Mouse (Mus musculus) kidney, postnatal 25 days (tissue): ENCODE data around the gene Tmem174.

Experiments used
- DNase-seq, 2 experiments: peaks; one replicate each; pipeline ENCODE4 v3.0.0; 2021; ENCODE audit warnings: mixed read lengths in 2 of 2

The Tmem174 gene

GRCm38 (mm10) chr13:98637145-98637544, at the start of gene Tmem174:
Tmem174 (minus strand) TSS chr13:98637410.
- DNase-seq = peak; percentile 68 to 79

- DNase-seq = peak in 1 of 2 experiments; percentile 47
Measured at GRCm38 (mm10) chr13:98684144-98684900, 47.1 kb upstream of the Tmem174 start.

- DNase-seq = no peak
Measured at GRCm38 (mm10) chr13:98683412-98683811, 46.2 kb upstream of the Tmem174 start.

GRCm38 (mm10) chr13:98680470-98681060, 43.4 kb upstream of the Tmem174 start:
- peak in 1 of 2 experiments; percentile 24 for DNase-seq

- peak in 1 of 2 experiments; percentile 37 for DNase-seq
Measured at GRCm38 (mm10) chr13:98679631-98680041, 42.4 kb upstream of the Tmem174 start.

- peak in 1 of 2 experiments; percentile 29 for DNase-seq
Measured at GRCm38 (mm10) chr13:98679230-98679629, 42.0 kb upstream of the Tmem174 start.

- peak in 1 of 2 experiments; percentile 52 for DNase-seq
Measured at GRCm38 (mm10) chr13:98673922-98674321, 36.7 kb upstream of the Tmem174 start.

DNA sequence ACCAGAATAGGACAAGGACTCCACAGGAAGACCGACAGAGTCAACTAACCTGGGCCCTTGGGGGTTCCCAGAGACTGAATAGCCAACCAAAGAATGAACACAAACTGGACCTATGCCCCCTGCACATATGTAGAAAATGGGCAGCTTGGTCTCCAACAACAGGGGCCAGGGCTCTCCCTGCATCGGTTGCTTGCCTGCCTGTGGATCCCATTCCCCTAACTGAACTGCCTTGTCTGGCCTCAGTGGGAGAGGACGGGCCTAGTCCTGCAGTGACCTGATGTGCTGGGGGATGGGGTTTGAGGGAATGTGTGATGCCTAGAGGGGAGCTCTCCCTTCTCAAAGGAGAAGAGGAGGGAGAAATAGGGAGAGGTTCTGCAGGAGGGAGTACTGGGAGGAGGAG, 32.1 kb upstream of the Tmem174 start:
- no peak for DNase-seq

GRCm38 (mm10) chr13:98667316-98667715, 30.1 kb upstream of the Tmem174 start:
- peak; percentile 54 to 77 for DNase-seq

DNA sequence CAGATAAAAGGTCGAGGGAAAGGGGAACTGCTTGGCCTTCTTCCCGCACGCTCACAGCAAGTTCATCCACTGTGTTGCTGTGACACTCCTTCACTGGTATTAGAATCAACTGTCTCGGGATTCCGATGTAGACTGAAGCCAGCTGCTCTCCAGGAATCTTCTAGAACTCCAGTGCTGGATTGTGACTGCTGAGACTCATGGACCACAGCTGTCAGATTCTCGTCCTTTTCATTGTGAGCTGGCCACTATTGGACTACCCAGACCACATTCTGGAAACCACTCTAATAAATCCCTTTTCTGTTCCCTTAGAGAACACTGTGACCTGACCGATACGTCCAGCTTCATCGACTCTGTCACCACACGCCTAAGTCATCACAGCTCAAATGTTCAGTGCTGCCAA, 28.0 kb upstream of the Tmem174 start:
- DNase-seq = no peak

DNA sequence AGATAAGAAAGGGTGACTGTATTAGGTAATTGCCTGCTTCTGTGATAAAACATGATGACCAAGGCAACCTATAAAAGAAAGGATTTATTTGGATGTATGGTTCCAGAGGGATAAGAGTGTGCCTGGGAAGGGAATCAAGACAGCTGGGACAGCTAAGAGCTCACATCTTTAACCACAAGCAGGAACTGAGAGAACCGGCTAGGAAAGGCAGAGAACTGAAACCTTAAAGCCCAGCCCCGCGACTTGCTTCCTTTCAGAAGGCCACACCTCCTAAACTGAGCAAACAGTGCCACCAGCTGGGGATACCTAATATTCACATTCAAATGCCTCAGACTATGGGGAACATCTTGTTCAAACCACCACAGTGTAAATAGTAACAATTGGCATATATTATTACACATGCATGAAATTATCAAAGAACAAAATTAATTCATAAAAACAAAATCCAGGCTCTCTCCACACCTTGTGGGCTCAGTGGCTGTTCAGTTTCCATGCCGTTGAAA, 25.0 kb upstream of the Tmem174 start:
- DNase-seq = no peak

GRCm38 (mm10) chr13:98656034-98656471, 18.8 kb upstream of the Tmem174 start:
- DNase-seq = peak; percentile 48 to 75

GRCm38 (mm10) chr13:98655346-98655745, 18.1 kb upstream of the Tmem174 start:
- no peak for DNase-seq

GRCm38 (mm10) chr13:98654129-98654939, 17.1 kb upstream of the Tmem174 start:
- DNase-seq = peak in 1 of 2 experiments; percentile 42

GRCm38 (mm10) chr13:98652194-98652593, 15.0 kb upstream of the Tmem174 start:
- no peak for DNase-seq

DNA sequence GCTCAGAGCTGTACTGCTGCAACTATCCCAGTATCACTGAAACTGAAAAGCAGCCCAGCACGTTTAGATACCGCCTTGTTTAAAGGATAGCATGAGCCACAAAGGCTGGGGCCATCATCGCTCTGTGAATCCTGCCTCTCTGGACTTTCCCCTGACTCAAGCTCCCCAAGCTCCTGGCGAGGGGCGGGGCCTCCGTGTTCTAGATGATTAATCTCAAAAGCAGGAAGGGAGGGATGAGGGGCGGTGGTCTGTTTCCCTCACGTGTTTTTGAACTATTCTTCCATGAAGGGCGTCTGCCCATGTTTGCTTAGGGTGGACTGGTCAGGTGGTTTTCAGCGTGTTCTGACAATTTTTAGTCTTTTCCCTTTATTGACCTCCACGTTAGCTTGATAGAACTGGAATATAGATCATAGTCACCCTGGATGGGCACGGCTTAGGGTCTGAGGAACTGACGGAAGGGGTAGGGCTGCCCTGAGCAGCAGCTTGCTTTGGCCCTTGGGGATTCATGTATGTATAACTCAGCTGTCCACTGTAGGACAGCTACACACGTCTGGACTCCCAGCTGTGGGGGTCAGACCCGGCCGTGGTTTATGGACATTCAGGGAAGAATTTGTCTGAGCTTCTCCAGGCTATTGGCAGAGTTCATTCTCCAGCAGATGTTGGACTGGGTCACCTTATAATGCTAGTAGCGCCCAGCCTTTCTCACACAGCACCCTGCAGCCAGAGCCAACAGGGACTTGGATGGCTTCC, 14.2 kb upstream of the Tmem174 start:
- DNase-seq = peak; percentile 69 to 82

DNA sequence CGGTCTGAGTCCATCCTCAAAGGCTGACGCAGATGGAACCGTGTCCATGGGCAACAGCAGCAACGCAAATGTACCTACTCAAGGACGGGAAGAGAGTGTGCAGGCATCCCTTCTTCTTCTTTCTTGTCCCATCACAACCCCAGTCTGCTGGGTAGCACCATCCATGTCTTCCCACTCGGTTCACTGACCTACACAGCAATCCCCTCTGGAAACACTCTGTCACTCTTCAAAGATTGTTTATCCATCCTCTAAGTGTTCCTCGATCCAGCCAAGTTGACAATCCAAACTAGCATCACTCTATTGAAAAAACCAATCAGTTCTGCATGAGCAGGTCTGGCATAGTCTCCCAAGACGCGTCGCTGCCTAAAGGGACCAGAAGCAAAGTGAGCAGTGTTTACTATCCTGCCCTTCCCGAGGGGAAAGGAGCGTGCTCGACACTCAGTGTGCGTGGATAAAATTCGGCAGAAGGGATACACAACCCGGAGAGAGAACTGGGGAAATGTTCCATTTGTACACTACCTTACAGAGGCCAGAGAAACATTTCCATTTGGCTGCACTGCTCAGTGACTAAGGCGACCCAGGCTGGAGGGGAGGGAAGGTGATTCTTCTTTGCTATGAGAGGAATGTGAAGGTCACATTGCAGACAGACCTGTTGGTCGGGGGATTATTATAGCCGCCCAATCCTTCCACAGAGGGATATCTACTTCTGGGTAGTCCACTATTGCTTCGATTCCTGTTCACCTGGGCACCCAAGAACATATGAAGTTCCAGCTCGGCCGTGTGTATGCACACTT, 10.8 kb upstream of the Tmem174 start:
- DNase-seq = no peak

DNA sequence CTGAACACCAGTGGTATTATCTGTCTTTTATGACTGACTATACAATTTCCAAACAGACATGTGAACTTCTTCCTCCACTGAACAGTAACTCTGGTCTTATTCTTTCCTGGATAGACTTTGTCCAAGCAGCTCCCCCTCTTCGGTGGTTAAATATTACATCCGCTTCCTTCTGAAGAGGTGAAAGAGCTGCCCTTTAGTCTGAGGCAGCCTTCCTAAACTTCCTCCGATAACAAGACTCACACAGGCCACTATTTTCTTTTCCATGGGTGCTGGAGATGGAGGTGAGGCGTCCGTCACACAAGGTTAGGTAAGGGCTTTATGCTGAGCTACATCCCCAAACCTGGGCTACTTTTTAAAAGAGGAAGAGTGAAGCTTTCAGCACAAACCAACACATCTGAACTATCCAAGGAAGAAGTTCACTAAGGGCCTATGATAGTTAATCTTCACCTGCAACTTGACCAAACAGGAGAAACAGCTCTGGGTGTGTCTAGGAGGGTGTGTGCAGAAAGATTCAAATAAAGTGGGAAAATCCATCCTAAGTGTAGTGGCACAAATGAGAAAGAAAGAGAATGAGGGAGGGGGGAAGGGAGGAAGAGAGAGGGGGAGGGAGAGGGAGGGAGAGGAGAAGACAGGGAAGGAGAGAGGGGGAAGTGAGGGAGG, 1.4 kb upstream of the Tmem174 start:
- DNase-seq = peak; percentile 45 to 63

DNA sequence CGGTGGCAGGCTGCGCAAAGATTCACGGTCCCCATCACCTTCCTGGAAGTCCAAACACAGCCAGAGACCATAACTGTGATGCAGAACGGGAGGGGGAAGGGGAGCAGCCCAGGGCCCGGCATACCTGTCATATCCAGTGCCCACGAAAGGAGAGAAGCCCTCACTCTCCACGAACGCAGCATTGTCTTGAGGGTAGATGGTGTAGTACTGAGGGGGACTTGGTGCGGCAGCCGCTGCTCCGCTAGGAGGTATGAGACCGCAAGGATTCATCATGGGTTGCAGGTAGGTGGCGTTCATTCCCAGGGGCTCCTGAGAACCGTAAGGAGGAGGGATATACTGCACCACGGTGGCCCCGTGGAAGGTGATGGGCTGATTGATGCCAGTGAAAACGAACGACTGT, 639 bp downstream of the Tmem174 start:
- DNase-seq = peak; percentile 25 to 65

GRCm38 (mm10) chr13:98633641-98634484, 3.3 kb downstream of the Tmem174 start:
- peak; percentile 54 to 60 for DNase-seq
